Mouse (Mus musculus) sigmoid colon, adult 10 weeks (tissue): ENCODE results near the gene Olfr435. TPM values are rescaled to one million over a fixed set of nuclear protein-coding genes. Genes with fewer than 3 reads are reported as not detected.

Source experiments
- polyA plus RNA-seq: library from polyadenylated mRNA; stranded (reverse); fragments of 350-450 nt; fragmentation: Illumina TruSeq; extraction: RNeasy Lipid Tissue Mini Kit (QIAGEN cat#74804); gene quantifications from one replicate; pipeline ENCODE4 v1.2.3, GENCODE M21; 2014; ENCODE audit warnings: low read depth, low replicate concordance

The Olfr435 gene
- polyA plus RNA-seq: not detected

GRCm38 (mm10) chr6:43196781-43197180 lies at the start of gene Olfr435:
Gene Olfr435 (plus strand): TSS chr6:43197146.

GRCm38 (mm10) chr6:43162982-43163381 lies 34.0 kb upstream of the Olfr435 start, which contains the start of gene Olfr437:
Gene Olfr437 (plus strand): TSS chr6:43163282.

GRCm38 (mm10) chr6:43171840-43172239 lies 25.1 kb upstream of the Olfr435 start, which contains the start of gene Olfr13:
Gene Olfr13 (plus strand): TSS chr6:43172140.

GRCm38 (mm10) chr6:43212873-43213272 lies 15.9 kb downstream of the Olfr435 start, which contains the start of gene Olfr434:
Gene Olfr434 (plus strand): TSS chr6:43213021.

GRCm38 (mm10) chr6:43231255-43231654 lies 34.3 kb downstream of the Olfr435 start, which contains the start of gene Olfr47:
Gene Olfr47 (plus strand): TSS chr6:43231529.

Other genes with a start within 250 kb of the Olfr435 start
- not detected for gene Olfr444, start 248.1 kb upstream of the Olfr435 start, polyA plus RNA-seq
- not detected for gene Olfr441, start 90.8 kb upstream of the Olfr435 start, polyA plus RNA-seq
- not detected for gene Olfr237-ps1, start 50.6 kb upstream of the Olfr435 start, polyA plus RNA-seq
- not detected for gene Olfr437, start 33.9 kb upstream of the Olfr435 start, polyA plus RNA-seq
- gene Olfr13, start 25.0 kb upstream of the Olfr435 start, polyA plus RNA-seq: not detected
- gene Olfr434, start 15.9 kb downstream of the Olfr435 start, polyA plus RNA-seq: not detected
- not detected for gene Olfr47, start 34.4 kb downstream of the Olfr435 start, polyA plus RNA-seq
- 99.6 TPM for gene Arhgef5, start 68.4 kb downstream of the Olfr435 start, polyA plus RNA-seq
- not detected for gene Nobox, start 112.4 kb downstream of the Olfr435 start, polyA plus RNA-seq